Mouse (Mus musculus) erythroblast, adult 5-6 weeks (primary cell): ENCODE data around the gene Dcun1d5. TPM values are rescaled to one million over a fixed set of nuclear protein-coding genes. Genes with fewer than 3 reads are reported as not detected.
"Not testable (repeated sequence)": the region's sequence is repeated elsewhere in the genome, so short reads cannot be mapped to it uniquely, and the experiment has no call there.

Experiments
- ATAC-seq: replicated peaks from 2 replicates; pipeline ENCODE4 v1.8.0; 2016; ENCODE audit warnings: moderate number of reproducible peaks, mild to moderate bottlenecking, moderate TSS enrichment, inconsistent platforms; ENCODE audit not compliant: poor library complexity, low FRiP score, severe bottlenecking
- total RNA-seq, 2 experiments: library from RNA; stranded (forward) in 1 of 2; stranded (reverse) in 1 of 2; fragments of 150-400 nt in 1 of 2; fragments of 200-764, 138-1000 nt in 1 of 2; gene quantifications; 2 replicates each; pipeline versions ENCODE4 v1.2.3 to v1.2.4; 2015 to 2017; ENCODE audit warnings: low replicate concordance in 2 of 2

Gene Dcun1d5
- total RNA-seq (2015; ENCODE audit: low replicate concordance) (20.3 and 20.9 TPM in 2 replicates), total RNA-seq (2017; ENCODE audit: low replicate concordance) (28.1 and 39.7 TPM in 2 replicates)

DNA sequence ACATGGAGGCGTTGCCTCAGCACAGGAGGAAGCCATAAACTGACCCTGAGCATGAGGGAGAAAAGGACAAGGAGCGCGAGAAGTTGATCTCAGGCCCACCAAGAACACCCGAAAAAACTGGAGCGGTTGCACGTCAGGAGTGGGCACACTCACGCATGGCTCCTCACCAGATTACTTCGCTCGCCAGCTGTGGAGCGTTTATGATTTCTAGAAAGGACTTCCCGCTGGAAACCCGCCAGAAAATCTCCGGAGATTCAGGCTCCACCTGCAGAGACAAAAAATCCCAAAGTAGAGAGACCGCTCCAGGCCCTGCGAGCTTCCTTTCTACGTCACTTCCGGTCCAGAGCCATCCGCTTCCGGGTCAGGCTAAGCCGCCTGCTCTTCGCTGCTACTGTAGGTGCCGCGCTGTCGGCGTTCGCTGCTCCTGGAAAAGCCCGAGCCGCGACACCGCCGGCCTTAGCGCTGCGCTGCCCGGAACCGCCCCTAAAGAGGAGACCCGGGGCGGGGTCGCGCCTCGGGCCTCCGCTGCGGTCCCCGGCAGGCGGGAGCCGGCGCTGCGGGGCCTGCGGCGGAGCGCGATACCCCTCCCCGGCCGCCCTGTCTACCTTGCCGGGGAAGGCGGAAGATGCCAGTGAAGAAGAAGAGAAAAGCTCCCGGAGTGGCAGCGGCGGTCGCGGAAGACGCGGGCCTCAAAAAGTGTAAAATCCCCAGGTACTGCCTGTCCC, at the start of gene Dcun1d5, which contains the start of gene Dync2h1:
Dcun1d5 (plus strand) TSS at position 349 of the 725 bp plus-strand sequence.
Dync2h1 (minus strand) TSS at position 275 of the 725 bp plus-strand sequence.
- peak; percentile 98 for ATAC-seq

GRCm38 (mm10) chr9:7154391-7154790, 29.9 kb upstream of the Dcun1d5 start:
- no peak for ATAC-seq

DNA sequence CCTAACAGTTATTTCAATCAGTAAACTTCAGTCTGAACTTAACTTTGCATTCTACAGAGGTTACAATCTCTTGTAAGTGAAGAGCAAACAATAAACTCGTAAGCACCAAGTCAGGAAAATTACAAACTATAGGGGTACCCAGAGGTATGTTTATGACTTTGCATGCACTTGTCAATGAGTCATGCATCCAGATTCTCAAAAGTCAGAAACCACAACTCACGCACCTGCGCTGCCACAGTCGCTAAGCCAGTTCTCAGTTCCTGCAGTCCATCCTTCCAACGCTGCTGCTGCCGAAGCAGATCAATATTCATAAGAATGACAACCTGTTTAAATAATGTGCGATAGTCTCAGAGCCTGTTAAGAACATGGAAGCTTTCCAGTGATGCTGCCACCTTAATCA, 25.7 kb upstream of the Dcun1d5 start:
- no peak for ATAC-seq

DNA sequence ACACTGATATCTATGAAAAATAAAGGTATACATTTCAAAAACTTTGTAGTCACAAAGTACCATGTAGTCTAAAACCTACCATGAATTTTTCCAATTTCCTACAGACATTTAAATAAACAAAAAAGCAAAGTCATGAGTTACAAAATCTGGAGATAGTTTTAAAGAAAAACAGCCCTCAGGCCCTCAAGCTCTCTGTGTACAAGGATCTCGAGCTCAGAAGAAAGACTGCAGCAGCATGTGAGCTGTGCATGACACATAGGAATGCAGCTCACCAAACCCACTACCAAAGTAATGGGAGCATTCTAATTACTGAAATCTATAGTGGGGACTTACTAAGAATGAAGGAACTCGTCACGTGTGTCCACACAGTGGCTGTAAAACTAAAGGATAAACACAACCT, 24.6 kb upstream of the Dcun1d5 start:
- ATAC-seq: no peak

- no peak for ATAC-seq
These were observed 23.6 kb upstream of the Dcun1d5 start for GRCm38 (mm10) chr9:7160688-7161087.

GRCm38 (mm10) chr9:7167339-7167998, 16.9 kb upstream of the Dcun1d5 start:
- ATAC-seq: no peak

DNA sequence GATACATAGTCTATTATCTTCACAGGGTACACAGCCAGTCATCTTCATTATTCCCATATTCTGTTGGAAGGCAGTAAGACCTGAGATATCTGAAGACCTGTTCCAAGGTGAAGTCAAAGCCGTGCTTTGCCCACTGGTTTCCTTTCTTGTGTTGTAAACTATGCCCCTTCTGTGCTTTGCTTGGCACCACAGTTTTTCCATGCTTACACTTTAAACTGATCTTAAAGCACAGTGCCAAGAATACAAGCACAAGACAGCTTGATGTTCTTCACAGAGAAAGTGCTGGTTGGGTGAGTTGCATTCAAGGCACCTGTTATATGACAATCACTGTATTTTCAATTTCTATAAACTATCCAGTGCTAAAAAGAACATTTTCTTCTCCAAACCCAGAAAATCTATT, 10.6 kb upstream of the Dcun1d5 start:
- ATAC-seq: no peak

GRCm38 (mm10) chr9:7176618-7177610, 7.4 kb upstream of the Dcun1d5 start:
- ATAC-seq: peak; percentile 93

- ATAC-seq: peak; percentile 74
These were observed 574 bp downstream of the Dcun1d5 start for GRCm38 (mm10) chr9:7184897-7185291.

- ATAC-seq: not testable (repeated sequence)
These were observed 6.4 kb downstream of the Dcun1d5 start for GRCm38 (mm10) chr9:7190694-7191093.

- no peak for ATAC-seq
These were observed 31.9 kb downstream of the Dcun1d5 start for GRCm38 (mm10) chr9:7216240-7216639.

GRCm38 (mm10) chr9:7221024-7221423, 36.7 kb downstream of the Dcun1d5 start:
- no peak for ATAC-seq

GRCm38 (mm10) chr9:7221460-7221859, 37.1 kb downstream of the Dcun1d5 start:
- no peak for ATAC-seq

DNA sequence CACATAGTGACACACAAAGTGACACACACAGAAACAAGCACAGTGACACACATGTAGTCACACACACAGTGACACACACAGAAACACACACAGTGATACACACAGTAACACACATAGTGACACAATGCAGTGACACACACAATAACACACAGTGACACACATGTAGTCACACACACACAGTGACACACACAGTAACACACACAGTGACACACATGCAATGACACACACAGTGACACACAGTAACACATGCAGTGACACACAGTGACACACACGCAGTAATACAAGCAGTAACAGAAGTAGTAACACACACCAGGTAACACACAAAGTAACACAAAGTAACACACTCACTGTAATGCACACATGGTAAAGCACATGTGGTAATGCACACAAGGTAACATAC, 54.3 kb downstream of the Dcun1d5 start:
- no peak for ATAC-seq

GRCm38 (mm10) chr9:7239967-7240366, 55.6 kb downstream of the Dcun1d5 start:
- ATAC-seq: no peak

DNA sequence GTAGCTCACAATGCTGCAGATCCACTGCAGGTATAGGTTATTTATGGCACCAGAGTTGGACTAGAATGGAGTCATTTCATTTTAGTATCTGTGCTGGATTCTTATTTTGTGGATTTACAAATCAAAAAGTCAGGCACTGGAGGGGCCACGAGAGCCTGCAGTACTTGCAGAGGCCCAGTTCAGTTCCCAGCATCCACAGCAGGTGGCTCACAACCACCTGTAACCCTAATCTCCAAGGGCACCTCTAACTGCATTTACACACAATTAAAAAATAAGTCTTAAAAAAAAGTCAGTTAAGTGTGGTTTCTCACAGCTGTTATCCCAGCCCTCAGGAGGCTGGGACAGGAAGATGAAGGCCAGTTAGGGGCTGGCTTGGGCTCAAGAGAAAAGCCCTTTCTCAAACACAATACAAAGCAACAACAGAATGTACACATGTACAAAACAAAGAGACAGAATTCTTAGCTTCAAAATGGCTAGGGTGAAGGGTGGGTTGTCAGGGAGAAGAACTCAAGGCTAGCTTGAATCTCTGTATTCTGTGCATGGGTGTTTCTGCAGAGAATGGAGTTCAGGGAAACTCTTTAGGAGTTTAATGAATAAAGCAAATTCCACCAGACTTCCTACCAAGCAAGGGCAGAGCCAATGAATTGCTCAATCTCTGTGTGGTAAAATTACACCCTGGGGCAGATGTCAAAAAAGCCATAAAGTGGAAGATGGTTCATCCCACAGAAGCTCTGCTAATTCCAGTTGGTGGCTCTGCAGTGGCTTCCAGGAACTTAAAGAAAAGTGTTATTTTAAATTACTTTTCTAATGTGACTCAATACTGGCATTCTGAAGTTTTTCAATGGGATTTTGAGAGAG, 68.7 kb downstream of the Dcun1d5 start:
- no peak for ATAC-seq
